Mouse (Mus musculus) bone marrow, adult 2 months (tissue): ENCODE results near the gene Map2k6.

Source experiments
- CTCF ChIP-seq: fragments of 200-500 bp; IDR thresholded peaks from 2 replicates; pipeline ENCODE4 v1.5.1; 2011; ENCODE audit warnings: low read length, control low read depth; ENCODE audit not compliant: control insufficient read depth, insufficient read depth
- POLR2A ChIP-seq: fragments of 200-500 bp; IDR thresholded peaks from 2 replicates; pipeline ENCODE4 v1.6.1; 2011; ENCODE audit warnings: low read depth, mild to moderate bottlenecking, control low read depth, low read length, borderline replicate concordance; ENCODE audit not compliant: control insufficient read depth

GRCm38 (mm10) chr11:110380310-110380668 is 18.6 kb upstream of the Map2k6 start:
- no peak for TF ChIP-seq CTCF
- TF ChIP-seq POLR2A = no peak
